Mouse (Mus musculus): ENCODE data around the gene Hist1h3c. TPM values are rescaled to one million over a fixed set of nuclear protein-coding genes. Genes with fewer than 3 reads are reported as not detected.

Hist1h3c gene
- polyA plus RNA-seq (2021; fragmentation: Nextera tagmentation) = 0.43 and 0.45 TPM in 2 replicates
- long read RNA-seq, experiment 1 = 0 reads
- long read RNA-seq, experiment 2 = 0 reads

DNA sequence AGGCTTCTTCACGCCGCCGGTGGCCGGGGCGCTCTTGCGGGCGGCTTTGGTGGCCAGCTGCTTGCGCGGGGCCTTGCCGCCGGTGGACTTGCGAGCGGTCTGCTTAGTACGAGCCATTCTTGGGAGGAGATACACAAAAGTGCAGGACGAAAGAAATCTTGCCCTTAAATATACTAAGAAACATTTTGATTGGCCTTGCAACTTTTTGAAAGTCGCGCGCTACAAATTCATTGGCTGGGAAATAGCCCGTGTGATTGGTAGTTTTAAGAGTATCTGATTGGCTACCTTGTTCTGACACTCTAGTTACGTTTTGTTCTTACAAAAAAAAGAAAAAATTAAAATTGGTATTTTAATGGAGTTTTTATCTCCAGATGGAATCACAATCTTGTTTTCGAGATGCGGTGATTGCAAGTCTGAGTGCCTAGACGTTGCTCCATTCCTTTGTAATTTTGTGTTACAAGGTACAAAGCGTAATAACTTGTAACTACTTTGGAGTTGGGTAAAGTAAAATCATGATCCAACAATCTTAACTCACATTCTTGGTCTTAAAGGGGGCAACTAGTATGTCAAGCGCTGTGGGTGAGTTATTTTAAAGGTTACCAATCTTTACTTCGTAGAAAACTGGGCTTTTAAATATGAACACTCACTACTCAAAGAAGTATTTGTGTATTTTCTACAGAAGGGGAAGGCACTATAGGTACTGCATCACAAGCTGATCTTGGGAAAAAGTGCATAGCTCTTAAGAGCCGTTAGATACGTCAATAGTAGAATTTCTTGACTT, at the start of gene Hist1h3c:
Hist1h3c (minus strand) TSS at position 222 of the 781 bp plus-strand sequence.

DNA sequence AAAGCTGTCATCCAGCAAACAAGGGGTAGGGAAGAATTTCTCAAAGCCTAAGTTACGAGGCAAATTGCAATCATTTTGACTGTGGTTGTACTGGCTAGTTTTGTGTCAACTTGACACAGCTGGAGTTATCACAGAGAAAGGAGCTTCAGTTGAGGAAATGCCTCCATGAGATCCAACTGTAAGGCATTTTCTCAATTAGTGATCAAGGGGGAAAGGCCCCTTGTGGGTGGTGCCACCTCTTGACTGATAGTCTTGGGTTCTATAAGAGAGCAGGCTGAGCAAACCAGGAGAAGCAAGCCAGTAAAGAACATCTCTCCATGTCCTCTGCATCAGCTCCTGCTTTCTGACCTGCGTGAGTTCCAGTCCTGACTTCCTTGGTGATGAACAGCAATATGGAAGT, 24.2 kb upstream of the Hist1h3c start, which contains the start of gene Trim38:
Trim38 (plus strand) TSS at position 301 of the 400 bp plus-strand sequence.

DNA sequence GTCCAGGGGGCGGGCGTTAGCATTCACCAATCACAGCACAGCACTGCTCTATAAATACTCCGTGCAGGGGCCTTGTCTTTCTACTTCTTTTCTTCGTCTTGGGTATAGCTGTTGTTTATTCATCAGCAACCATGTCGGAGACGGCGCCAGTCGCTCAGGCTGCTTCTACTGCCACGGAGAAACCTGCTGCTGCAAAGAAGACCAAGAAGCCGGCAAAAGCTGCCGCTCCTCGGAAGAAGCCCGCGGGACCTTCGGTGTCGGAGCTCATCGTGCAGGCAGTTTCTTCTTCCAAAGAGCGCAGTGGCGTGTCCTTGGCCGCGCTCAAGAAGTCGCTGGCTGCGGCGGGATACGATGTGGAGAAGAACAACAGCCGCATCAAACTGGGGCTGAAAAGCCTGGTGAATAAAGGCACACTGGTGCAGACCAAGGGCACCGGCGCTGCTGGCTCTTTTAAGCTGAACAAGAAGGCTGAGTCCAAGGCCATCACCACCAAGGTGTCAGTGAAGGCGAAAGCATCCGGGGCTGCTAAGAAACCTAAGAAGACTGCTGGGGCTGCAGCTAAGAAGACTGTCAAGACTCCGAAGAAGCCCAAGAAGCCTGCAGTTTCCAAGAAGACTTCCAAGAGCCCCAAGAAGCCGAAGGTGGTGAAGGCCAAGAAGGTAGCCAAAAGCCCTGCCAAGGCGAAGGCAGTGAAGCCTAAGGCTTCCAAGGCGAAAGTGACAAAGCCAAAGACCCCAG, 18.4 kb upstream of the Hist1h3c start, which contains the start of gene Hist1h1a:
Hist1h1a (plus strand) TSS at position 81 of the 738 bp plus-strand sequence.

DNA sequence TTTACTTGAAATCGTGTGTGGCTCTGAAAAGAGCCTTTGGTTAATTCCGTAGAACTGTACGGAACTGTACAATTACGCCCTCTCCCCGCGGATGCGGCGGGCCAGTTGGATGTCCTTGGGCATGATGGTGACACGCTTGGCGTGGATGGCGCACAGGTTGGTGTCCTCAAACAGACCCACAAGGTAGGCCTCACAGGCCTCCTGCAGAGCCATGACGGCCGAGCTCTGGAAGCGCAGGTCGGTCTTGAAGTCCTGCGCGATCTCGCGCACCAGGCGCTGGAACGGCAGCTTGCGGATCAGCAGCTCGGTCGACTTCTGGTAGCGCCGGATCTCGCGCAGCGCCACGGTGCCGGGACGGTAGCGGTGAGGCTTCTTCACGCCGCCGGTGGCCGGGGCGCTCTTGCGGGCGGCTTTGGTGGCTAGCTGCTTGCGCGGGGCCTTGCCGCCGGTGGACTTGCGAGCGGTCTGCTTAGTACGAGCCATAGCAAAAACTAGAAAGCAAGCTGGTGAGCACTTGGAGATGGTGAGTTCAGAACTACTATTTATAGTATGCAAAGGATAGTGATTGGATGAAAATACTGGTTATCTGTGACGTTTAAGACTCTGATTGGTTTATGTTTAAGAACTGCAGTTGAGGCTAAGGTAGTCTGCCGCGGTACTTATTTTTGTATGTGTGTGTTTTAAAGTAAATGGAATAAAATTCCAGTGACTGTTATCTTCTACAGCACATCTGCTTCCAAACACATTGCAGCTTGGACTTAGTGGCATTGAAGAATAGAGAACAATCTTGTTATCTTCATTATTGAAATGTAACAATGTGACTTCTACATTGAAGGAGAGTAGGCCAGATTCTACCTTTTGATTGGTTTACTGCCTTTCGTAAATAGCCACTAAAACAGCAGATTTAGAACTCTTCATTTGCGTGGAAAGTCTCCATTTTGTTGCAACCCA, 16.7 kb upstream of the Hist1h3c start, which contains the start of gene Hist1h3a:
Hist1h3a (minus strand) TSS at position 516 of the 951 bp plus-strand sequence.

DNA sequence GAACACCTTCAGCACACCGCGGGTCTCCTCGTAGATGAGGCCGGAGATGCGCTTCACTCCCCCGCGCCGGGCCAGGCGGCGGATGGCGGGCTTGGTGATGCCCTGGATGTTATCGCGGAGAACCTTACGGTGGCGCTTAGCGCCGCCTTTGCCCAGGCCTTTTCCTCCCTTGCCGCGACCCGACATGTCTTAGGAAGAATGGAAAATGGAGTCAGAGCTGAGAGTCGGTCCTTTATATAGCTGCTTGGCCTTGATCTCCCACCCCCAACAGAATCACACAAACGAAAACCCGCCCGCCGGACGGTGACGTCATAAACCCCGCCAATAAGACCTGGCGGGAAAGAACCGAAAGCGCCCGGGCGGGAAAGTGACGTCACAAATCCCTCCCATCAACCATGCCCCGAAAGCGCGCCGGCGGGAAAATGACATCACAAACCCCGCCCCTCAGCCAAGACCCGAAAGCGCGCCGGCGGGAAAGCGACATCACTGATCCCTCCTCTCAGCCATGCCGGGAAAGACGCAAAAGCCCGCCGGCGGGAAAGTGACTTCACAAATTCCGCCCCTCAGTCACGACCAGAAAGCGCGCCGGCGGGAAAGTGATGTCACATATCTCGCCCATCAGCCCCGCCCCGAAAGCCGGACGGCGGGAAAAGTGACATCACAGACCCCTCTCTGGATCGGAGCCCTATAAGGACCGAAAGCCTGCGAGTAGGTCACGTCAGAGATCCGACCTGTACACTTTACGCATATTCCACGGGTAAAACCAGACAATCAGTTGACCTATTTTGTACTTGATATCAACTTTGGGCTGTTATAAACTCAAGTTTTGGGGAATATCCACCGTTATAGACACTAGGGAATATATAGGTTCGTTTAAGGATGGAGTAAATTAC, 15.8 kb upstream of the Hist1h3c start, which contains the start of gene Hist1h4a:
Hist1h4a (minus strand) TSS at position 259 of the 893 bp plus-strand sequence.

DNA sequence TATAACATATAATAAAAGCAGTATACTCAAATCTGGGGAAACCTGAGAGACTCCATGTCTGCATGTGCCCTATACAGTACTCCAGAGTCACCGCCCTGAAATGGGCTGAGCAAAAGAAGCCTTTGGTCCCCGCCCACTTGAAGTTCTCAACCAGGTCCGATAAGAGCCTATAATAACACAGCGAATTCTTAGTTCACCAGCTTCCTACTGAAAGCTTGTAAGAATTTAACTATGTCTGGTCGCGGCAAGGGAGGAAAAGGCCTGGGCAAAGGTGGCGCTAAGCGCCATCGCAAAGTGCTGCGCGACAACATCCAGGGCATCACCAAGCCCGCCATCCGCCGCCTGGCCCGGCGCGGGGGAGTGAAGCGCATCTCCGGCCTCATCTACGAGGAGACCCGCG, 11.4 kb upstream of the Hist1h3c start, which contains the start of gene Hist1h4b:
Hist1h4b (plus strand) TSS at position 224 of the 400 bp plus-strand sequence.

DNA sequence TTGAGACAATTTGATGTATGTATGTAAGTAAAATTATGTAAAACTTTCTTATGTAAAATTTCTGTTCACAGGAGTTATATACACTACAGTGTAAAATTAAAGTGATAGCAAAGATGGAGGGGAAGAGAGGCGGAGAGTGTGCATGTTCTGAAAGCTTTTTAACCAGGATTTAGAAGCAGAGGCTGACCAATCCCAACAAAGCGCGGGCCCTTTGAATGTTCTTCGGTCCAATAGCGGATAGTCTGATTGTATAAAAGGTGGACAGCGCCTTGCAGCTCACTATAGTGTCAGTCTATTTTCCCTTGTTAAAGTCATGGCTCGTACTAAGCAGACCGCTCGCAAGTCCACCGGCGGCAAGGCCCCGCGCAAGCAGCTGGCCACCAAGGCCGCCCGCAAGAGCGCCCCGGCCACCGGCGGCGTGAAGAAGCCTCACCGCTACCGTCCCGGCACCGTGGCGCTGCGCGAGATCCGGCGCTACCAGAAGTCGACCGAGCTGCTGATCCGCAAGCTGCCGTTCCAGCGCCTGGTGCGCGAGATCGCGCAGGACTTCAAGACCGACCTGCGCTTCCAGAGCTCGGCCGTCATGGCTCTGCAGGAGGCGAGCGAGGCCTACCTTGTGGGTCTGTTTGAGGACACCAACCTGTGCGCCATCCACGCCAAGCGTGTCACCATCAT, 6.8 kb upstream of the Hist1h3c start, which contains the start of gene Hist1h3b:
Hist1h3b (plus strand) TSS at position 201 of the 675 bp plus-strand sequence.

DNA sequence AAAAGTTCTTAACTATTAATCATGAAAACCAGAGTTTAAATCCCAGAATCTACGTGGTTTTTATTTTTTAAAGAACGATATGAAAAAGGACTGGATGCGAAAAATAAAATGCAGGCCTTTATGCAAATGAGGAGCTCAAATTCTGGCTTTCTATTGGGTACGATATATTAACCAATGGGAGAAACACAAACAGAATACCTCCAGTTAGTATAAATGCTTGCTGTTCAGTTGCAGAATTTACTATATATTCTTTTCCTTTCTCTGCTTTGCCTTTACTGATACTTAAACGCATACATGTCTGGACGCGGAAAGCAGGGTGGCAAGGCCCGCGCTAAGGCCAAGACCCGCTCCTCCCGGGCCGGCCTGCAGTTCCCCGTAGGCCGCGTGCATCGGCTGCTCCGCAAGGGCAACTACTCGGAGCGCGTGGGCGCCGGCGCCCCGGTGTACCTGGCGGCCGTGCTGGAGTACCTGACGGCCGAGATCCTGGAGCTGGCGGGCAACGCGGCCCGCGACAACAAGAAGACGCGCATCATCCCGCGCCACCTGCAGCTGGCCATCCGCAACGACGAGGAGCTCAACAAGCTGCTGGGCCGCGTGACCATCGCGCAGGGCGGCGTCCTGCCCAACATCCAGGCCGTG, 5.6 kb upstream of the Hist1h3c start, which contains the start of gene Hist1h2ab:
Hist1h2ab (plus strand) TSS at position 288 of the 639 bp plus-strand sequence.

DNA sequence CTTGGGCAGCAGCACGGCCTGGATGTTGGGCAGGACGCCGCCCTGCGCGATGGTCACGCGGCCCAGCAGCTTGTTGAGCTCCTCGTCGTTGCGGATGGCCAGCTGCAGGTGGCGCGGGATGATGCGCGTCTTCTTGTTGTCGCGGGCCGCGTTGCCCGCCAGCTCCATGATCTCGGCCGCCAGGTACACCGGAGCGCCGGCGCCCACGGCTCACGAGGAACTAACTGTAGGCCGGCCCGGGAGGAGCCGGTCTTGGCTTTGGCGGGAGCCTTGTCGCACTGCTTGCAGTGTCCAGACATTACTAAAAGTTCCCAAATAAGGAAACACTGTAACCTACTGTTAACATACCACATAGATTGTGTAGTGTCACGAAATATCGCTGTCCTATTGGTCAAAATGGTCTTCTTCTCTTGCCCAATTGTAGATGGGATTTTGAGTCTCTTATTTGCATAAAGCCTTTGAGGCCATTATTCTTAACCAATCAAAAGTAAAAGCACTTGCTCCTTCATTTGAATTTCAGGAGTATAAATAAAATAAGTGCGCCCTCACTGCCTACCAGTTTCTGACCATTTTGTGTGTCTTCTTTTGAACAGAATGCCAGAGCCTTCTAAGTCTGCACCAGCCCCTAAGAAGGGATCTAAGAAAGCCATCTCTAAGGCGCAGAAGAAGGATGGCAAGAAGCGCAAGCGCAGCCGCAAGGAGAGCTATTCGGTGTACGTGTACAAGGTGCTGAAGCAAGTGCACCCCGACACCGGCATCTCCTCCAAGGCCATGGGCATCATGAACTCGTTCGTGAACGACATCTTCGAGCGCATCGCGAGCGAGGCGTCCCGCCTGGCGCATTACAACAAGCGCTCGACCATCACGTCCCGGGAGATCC, 1.0 kb upstream of the Hist1h3c start, which contains the start of gene Hist1h2bb:
Hist1h2bb (plus strand) TSS at position 534 of the 880 bp plus-strand sequence.

DNA sequence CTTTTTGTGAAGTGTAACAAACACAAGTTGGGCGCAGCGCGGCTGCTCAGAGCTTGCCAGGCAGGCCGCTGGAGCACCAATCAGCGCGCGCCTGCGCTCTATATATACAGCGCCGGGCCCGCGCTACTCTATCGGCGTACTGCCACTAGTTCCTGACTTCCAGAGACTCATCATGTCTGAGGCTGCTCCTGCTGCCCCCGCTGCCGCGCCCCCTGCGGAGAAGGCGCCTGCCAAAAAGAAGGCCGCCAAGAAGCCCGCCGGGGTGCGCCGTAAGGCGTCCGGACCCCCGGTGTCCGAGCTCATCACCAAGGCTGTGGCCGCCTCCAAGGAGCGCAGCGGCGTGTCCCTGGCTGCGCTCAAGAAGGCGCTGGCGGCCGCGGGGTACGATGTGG, 6.7 kb downstream of the Hist1h3c start, which contains the start of gene Hist1h1c:
Hist1h1c (plus strand) TSS at position 132 of the 392 bp plus-strand sequence.

DNA sequence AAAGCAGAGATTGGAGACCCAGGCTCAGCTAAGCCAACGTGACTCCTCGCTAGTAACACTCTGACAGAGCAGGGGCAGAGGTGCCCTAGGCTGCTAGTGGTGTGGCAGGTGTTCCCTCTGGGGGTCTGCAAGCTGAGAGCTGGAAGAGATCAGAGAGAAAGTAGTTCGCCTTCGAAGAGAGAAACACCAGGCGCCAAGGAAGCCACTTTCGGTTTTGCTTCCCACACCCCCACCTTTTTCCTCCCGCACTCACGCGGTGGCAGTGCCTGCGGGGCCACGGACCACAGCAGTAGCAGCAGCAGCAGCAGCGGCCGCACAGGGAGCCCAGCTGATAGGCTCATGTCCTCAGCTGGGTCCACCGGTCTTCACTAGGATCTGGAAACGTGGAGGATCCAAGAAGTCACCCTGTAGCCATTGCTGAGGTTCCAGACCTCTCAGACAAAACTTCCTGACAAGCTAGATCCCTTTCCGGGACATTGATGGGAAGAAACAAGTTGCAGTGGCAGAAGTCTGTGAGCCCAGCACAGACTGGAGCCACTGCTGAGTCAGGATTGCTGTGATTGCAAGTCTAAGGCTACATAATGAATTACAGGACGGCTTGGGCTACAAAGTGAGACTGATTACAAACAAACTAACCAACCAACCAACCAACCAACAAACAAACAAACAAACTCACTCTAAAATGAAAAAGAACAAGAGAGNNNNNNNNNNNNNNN, 34.9 kb downstream of the Hist1h3c start, which contains the start of gene Hfe:
Hfe (minus strand) TSS at position 481 of the 716 bp plus-strand sequence.

DNA sequence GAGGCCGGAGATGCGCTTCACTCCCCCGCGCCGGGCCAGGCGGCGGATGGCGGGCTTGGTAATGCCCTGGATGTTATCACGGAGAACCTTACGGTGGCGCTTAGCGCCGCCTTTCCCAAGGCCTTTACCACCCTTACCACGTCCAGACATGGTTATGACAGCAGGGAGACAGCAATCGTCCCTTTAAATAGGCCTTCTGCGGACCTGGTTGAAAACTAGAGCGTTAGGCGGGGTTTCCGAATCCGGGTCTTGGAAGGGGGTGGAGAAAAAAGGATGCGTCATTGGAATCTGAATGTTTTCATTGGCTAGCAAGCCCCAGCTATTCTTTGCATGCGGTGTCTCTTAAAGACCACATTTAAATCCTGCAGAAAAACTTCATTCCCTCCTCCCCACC, 47.1 kb downstream of the Hist1h3c start, which contains the start of gene Hist1h4c:
Hist1h4c (minus strand) TSS at position 155 of the 394 bp plus-strand sequence.

DNA sequence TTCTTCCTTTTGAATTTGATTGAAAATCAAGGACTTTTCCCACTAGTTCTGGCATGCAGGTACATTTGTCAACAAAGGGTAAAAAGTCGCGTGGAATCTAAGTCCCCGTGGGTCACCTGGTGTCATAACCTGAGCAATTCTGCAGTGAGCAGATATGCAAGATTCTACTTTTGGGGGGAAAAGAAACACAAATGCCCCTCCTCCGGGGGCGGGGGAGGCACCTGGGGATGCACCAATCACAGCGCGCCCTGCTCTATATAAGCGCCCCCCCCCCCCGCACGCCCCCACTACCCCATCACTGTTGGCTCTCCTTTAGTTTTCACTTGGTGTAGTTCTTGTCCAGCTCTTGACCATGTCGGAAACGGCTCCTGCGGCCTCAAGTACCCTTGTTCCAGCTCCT, 49.9 kb downstream of the Hist1h3c start, which contains the start of gene Hist1h1t:
Hist1h1t (plus strand) TSS at position 301 of the 400 bp plus-strand sequence.

